Comparison of ENCODE assay signal across 11 mouse cellular contexts in the genomic region with DNA sequence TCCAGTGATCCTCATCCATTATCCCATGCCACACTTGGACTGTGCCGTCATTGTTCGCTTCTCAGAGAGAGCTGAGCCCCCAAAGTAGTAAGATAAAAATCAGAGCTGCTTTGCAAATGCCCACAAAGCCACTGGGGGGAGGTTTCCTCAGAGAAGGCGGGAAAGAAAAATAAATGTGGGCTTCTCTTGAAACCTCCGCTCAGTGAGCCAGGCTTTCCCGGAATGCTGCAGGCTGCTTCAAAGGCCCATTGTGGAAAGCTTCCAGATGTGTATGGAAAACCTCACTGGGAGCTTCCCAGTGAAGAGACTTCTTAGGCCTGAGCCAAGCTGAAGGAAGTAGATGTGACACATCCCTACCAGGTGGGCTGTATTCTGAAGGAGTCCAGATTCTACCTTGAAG.
DNase-seq lines count a peak whose midpoint lies in the region; ATAC-seq and TF ChIP-seq lines count a peak whose summit lies in the region.
"Had no signal": no experiment of that assay in that cellular context is flagged by ENCODE, and none has a peak within 500 bp of the region (broad histone marks: within the 10 kb centered on the region; RNA-seq: fewer than 3 reads in every experiment).

No protein-coding gene starts in this region.

- H3K36me3 ChIP-seq in kidney, embryonic 15.5 days, result no peaks in the 10 kb centered on the region
- H3K36me3 ChIP-seq in limb, embryonic 10.5 days, result no peaks in the 10 kb centered on the region
- H3K36me3 ChIP-seq: hindbrain, embryonic 15.5 days had no signal

- no peak for DNase-seq in kidney, adult 11 months
- peak; percentile 80 for DNase-seq in NIH3T3 (ENCODE audit: low read depth)
- DNase-seq in embryo, embryonic 10 days (ENCODE audit: low spot score), result peak; percentile 42
- DNase-seq in limb, embryonic 10.5 days (ENCODE audit: low spot score), result no peak
- DNase-seq in gastrocnemius, adult 2 months, result no peak
- no peak for DNase-seq in layer of hippocampus, postnatal 10 days (ENCODE audit: low spot score in 2 of 2)
- DNase-seq: adrenal gland, postnatal 14 days; liver, postnatal 0 days; midbrain, embryonic 14.5 days had no signal

- no peaks in the 10 kb centered on the region for H3K9me3 ChIP-seq in kidney, embryonic 15.5 days (replicated peaks)
- H3K9me3 ChIP-seq in limb, embryonic 10.5 days (replicated peaks), result no peaks in the 10 kb centered on the region
- H3K9me3 ChIP-seq: hindbrain, embryonic 15.5 days had no signal

- H3K9ac ChIP-seq in kidney, embryonic 15.5 days, result no peak overlapping the region
- H3K9ac ChIP-seq: hindbrain, embryonic 15.5 days; liver, postnatal 0 days had no signal

- intact Hi-C loops in gastrocnemius, adult 2 months (cut with DNase I), result no loop called here

- H3K4me3 ChIP-seq in kidney, embryonic 15.5 days (replicated peaks), result no peak overlapping the region
- H3K4me3 ChIP-seq in limb, embryonic 10.5 days, result no peak overlapping the region
- no peak overlapping the region for H3K4me3 ChIP-seq in gastrocnemius, adult 2 months
- H3K4me3 ChIP-seq: hindbrain, embryonic 15.5 days had no signal

- H3K4me1 ChIP-seq in kidney, embryonic 15.5 days, result peaks cover 18% of the 10 kb centered on the region
- peaks cover 56% of the 10 kb centered on the region for H3K4me1 ChIP-seq in limb, embryonic 10.5 days

- ATAC-seq in kidney, embryonic 15.5 days (replicated peaks; ENCODE audit: low FRiP score), result no peak
- ATAC-seq: liver, postnatal 0 days had no signal

- WGBS in kidney, embryonic 15.5 days, result 34% methylated on average over 5 of the region's 5 CpGs
- WGBS in limb, embryonic 10.5 days, result 49% methylated on average over 5 of the region's 5 CpGs

- 0 out of 2 replicates have a peak overlapping the region, but pooled peaks have one; percentile 32 for H3K27ac ChIP-seq in kidney, embryonic 15.5 days
- H3K27ac ChIP-seq in limb, embryonic 10.5 days, result peak overlapping the region; percentile 87
- H3K27ac ChIP-seq in gastrocnemius, adult 2 months, result no peak overlapping the region
- H3K27ac ChIP-seq: hindbrain, embryonic 15.5 days had no signal

- no peak overlapping the region for H3K4me2 ChIP-seq in kidney, embryonic 15.5 days
- H3K4me2 ChIP-seq: hindbrain, embryonic 15.5 days had no signal

- H3K27me3 ChIP-seq in kidney, embryonic 15.5 days, result no peaks in the 10 kb centered on the region
- H3K27me3 ChIP-seq in limb, embryonic 10.5 days (ENCODE audit: low read depth, poor library complexity, severe bottlenecking), result no peaks in the 10 kb centered on the region
- H3K27me3 ChIP-seq: hindbrain, embryonic 15.5 days had no signal

- no peak for TF ChIP-seq CTCF in gastrocnemius, adult 2 months (IDR thresholded peaks at IDR 0.05)

Comparison
In these comparisons a context has a peak if more than half of its experiments do, and no peak if none do; other contexts are left out.
1. DNase-seq: peak in NIH3T3 (single experiment) and embryo, embryonic 10 days (single experiment); none in kidney, adult 11 months (single experiment), limb, embryonic 10.5 days (single experiment), gastrocnemius, adult 2 months (single experiment) and layer of hippocampus, postnatal 10 days (0 of 2).